Mouse (Mus musculus) lung, postnatal 0 days (tissue): ENCODE results near the gene Lta. TPM values are rescaled to one million over a fixed set of nuclear protein-coding genes. Genes with fewer than 3 reads are reported as not detected.

ENCODE experiments used
- ATAC-seq: fragments of 200-750 bp; cut with Nextera tagmentation; 2 replicates; pipeline ENCODE4 v1.8.0; 2017; ENCODE audit warnings: moderate library complexity
- DNase-seq: peaks from one replicate; pipeline ENCODE4 v3.0.0-alpha.2; 2016; ENCODE audit warnings: low spot score
- H3K27ac ChIP-seq: fragments of 300-500 bp; sonication (generic); 2 replicates; pipeline ENCODE4 v1.5.1; 2014; ENCODE audit warnings: antibody characterized with exemption, mild to moderate bottlenecking, low read length, mixed read lengths
- H3K27me3 ChIP-seq: fragments of 300-500 bp; sonication (generic); replicated peaks from 2 replicates; pipeline ENCODE4 v1.6.1; 2014; ENCODE audit warnings: low read length, mixed read lengths; ENCODE audit not compliant: insufficient read depth
- H3K36me3 ChIP-seq: fragments of 300-500 bp; sonication (generic); 2 replicates; pipeline ENCODE4 v1.6.1; 2014; ENCODE audit warnings: low read length, mixed read lengths; ENCODE audit not compliant: insufficient read depth
- H3K4me1 ChIP-seq: fragments of 300-500 bp; sonication (generic); 2 replicates; pipeline ENCODE4 v1.6.1; 2014; ENCODE audit warnings: antibody characterized with exemption, low read depth, low read length, mixed read lengths; ENCODE audit not compliant: insufficient read depth
- H3K4me2 ChIP-seq: fragments of 300-500 bp; sonication (generic); replicated peaks from 2 replicates; pipeline ENCODE4 v1.6.1; 2014; ENCODE audit warnings: low read depth, mild to moderate bottlenecking, low read length, moderate library complexity, mixed read lengths
- H3K4me3 ChIP-seq: fragments of 300-500 bp; sonication (generic); 2 replicates; pipeline ENCODE4 v1.5.1; 2014; ENCODE audit warnings: low read depth, low read length
- H3K9ac ChIP-seq: fragments of 300-500 bp; sonication (generic); replicated peaks from 2 replicates; pipeline ENCODE4 v1.6.1; 2014; ENCODE audit warnings: low read depth, mild to moderate bottlenecking
- H3K9me3 ChIP-seq: fragments of 300-500 bp; sonication (generic); 2 replicates; pipeline ENCODE4 v1.6.1; 2016; ENCODE audit warnings: low read length, mixed read lengths
- CTCF ChIP-seq: IDR thresholded peaks from 2 replicates; pipeline ENCODE4 v1.5.1; 2016; ENCODE audit warnings: antibody characterized with exemption, mild to moderate bottlenecking
- EP300 ChIP-seq: IDR thresholded peaks from 2 replicates; pipeline ENCODE4 v1.6.1; 2016; ENCODE audit warnings: antibody characterized with exemption, mild to moderate bottlenecking, control low read depth
- WGBS: fragments of 180-500 bp; shearing (Covaris S2); extraction: QIAGEN DNeasy Blood & Tissue Kit; methylation state at CpG from one replicate; pipeline ENCODE4 v1.1.7; 2014; 5-methylcytosine and 5-hydroxymethylcytosine counted together
- polyA plus RNA-seq: library from polyadenylated mRNA; unstranded; fragments of >200 nt; fragmentation: Nextera tagmentation; extraction: Ambion mirVana; gene quantifications from 2 replicates; pipeline ENCODE4 v1.2.1, GENCODE M21; 2015

The Lta gene
- polyA plus RNA-seq = 0.11 TPM in 1 of 2 replicates, not detected in the other

GRCm38 (mm10) chr17:35204494-35205379 is at the start of gene Lta:
Gene Lta, minus strand, starts transcription at chr17:35205351.
- H3K27ac ChIP-seq = no peak within 1 kb of the TSS
- H3K9ac ChIP-seq = no peak within 1 kb of the TSS
- no peaks in the 10 kb centered on the region for H3K9me3 ChIP-seq
- no peak within 1 kb of the TSS for H3K4me2 ChIP-seq
- no peak for DNase-seq
- no peaks in the 10 kb centered on the region for H3K4me1 ChIP-seq
- no peak for TF ChIP-seq CTCF
- TF ChIP-seq EP300 = no peak
- ATAC-seq = no peak
- 0 out of 2 replicates have a peak, but pooled peaks cover 3% of the 10 kb centered on the region for H3K27me3 ChIP-seq
- no peak within 1 kb of the TSS for H3K4me3 ChIP-seq
- 32% methylated on average over 19 of the region's 20 CpGs for WGBS
- H3K36me3 ChIP-seq = no peaks in the 10 kb centered on the region

- H3K4me2 ChIP-seq = no peak overlapping the region
- H3K4me1 ChIP-seq = no peaks in the 10 kb centered on the region
- no peaks in the 10 kb centered on the region for H3K9me3 ChIP-seq
- H3K27ac ChIP-seq = no peak overlapping the region
- no peak overlapping the region for H3K9ac ChIP-seq
- 51% methylated on average over 11 of the region's 11 CpGs for WGBS
- DNase-seq (peak; percentile 73), ATAC-seq (no peak)
- H3K27me3 ChIP-seq = no peaks in the 10 kb centered on the region
- peaks cover 19% of the 10 kb centered on the region for H3K36me3 ChIP-seq
- H3K4me3 ChIP-seq = no peak overlapping the region
- TF ChIP-seq EP300 (no peak), CTCF (peak; percentile 86)
Observed at GRCm38 (mm10) chr17:35254241-35255098, 49.3 kb upstream of the Lta start.

DNA sequence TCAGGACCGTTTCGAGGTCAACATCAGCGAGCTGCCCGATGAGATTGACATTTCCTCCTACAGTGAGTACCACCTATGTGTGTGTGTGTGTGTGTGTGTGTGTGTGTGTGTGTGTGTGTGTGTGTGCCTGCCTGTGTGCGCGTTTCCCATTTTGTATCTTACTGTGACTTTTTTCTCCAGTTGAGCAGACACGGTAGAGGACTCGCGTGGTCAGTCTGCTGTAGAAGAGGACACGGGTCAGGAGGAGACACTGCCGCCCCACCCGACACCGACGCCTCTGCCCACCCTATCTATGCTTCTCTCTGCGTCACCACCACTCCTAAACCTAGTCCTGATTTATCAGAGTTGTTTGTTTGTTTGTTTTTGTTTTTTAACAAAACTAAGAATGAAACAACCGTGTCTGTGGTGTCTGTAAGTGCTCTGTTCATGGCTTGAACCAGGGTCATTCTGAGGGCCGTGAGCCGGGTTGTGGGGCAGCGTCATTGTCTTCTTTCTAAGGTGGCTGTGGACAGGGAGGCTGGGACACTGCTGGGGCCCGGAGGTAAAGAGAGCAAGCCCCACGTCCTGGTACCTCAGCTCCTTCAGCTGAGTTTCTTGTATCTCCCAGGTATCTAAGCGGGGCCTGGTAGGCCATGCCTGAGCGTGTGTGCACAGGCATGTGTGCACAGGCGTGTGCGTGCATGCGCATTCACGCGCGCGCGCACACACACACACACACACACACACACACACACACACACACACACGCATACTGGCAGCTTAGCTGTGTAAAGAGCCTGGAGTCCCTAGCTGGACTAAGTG is 48.3 kb upstream of the Lta start:
- Histone ChIP-seq H3K4me1 (no peaks in the 10 kb centered on the region), H3K36me3 (peaks cover 28% of the 10 kb centered on the region), H3K9me3 (no peaks in the 10 kb centered on the region), H3K27me3 (no peaks in the 10 kb centered on the region), H3K4me3 (no peak overlapping the region), H3K27ac (no peak overlapping the region), H3K9ac (no peak overlapping the region), H3K4me2 (no peak overlapping the region)
- TF ChIP-seq CTCF = no peak
- TF ChIP-seq EP300 = no peak
- ATAC-seq (no peak), DNase-seq (no peak)
- 81% methylated on average over 30 of the region's 32 CpGs for WGBS

- 0 out of 2 replicates have a peak overlapping the region, but pooled peaks have one; percentile 9 for H3K27ac ChIP-seq
- WGBS = 72% methylated on average over 18 of the region's 18 CpGs
- no peak overlapping the region for H3K4me2 ChIP-seq
- H3K9me3 ChIP-seq = no peaks in the 10 kb centered on the region
- H3K9ac ChIP-seq = no peak overlapping the region
- TF ChIP-seq EP300 (no peak), CTCF (no peak)
- H3K4me1 ChIP-seq = no peaks in the 10 kb centered on the region
- H3K27me3 ChIP-seq = no peaks in the 10 kb centered on the region
- DNase-seq (no peak), ATAC-seq (no peak)
- H3K4me3 ChIP-seq = no peak overlapping the region
- peaks cover 28% of the 10 kb centered on the region for H3K36me3 ChIP-seq
Observed at GRCm38 (mm10) chr17:35252619-35253292, 47.6 kb upstream of the Lta start.

DNA sequence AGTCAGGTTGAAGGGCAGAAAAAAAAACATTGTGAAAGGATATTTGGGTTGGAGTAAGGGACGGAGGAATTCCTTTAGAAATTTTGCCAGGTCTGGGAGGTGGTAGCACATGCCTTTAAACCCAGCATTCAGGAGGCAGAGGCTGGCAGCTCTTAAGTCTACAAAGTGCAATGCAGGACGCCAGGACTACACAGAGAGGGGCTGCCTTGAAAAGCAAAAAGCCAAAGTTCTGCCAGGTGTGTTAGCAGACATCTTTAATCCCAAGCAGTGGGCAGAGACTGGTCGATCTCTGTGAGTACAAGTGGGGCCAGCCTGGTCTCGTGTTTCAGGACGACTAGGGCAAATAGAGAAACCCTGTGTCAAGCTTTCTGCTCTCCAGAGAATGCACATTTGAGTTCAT is 46.8 kb upstream of the Lta start:
- no peak for DNase-seq
- no peak for ATAC-seq
- no peak overlapping the region for H3K9ac ChIP-seq
- H3K27me3 ChIP-seq = no peaks in the 10 kb centered on the region
- H3K4me1 ChIP-seq = no peaks in the 10 kb centered on the region
- WGBS = 70% methylated on average over 5 of the region's 5 CpGs
- no peak overlapping the region for H3K4me3 ChIP-seq
- no peaks in the 10 kb centered on the region for H3K9me3 ChIP-seq
- 0 out of 2 replicates have a peak overlapping the region, but pooled peaks have one; percentile 9 for H3K27ac ChIP-seq
- H3K36me3 ChIP-seq = peaks cover 32% of the 10 kb centered on the region
- no peak for TF ChIP-seq CTCF
- no peak overlapping the region for H3K4me2 ChIP-seq
